Mouse (Mus musculus): ENCODE measurements around the gene Gm17428. TPM values are rescaled to one million over a fixed set of nuclear protein-coding genes. Genes with fewer than 3 reads are reported as not detected.

Gene Gm17428
- polyA plus RNA-seq (2012; rRNA removed): not detected in 2 replicates

DNA sequence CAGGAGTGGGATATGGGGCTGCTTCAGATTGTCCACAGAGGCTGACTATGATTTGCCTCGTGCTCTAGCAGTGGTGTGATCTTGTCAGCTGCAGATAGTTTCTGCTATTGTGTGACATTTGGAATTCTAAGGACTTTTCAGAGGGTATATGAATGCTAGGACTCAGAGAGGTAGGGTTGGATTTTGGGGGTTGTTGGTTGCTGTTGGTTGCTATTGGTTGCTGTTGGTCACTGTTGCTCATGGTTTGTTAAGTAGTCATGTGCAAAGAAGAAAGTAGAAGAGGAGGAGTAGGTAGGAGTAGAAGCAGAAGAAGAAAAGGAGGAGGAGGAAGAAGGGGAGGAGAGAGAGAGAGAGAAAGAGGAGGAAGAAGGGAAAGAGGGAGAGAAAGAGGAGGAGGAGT, at the start of gene Gm17428:
TSS of gene Gm17428 (plus strand) at position 301 of the 400 bp plus-strand sequence.

DNA sequence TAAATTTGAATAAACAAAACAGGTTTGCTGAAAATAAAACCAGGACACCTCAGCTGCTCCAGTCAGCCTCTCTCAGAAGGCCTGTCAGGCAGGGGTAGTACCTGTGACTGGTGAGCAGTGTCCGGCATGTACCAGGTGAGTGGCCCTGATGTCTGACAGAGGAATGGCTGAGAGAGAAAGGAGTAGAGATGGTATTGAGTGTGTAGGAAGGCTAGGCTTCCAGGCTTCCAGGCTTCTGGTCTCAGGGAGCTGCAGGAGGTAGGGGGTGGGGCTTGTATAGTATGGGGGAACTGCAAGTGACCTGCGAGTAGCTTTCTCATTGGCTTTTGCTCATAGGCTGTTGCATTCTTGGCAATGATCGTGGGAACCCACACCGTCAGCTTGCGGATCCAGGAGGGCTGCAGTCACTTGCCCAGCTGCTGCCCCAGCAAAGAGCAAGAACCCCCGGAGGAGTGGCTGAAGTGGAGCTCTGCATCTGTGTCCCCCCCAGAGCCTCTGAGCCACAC, 44.0 kb upstream of the Gm17428 start, which contains the start of gene Il25:
TSS of gene Il25 (plus strand) at position 51 of the 506 bp plus-strand sequence.

DNA sequence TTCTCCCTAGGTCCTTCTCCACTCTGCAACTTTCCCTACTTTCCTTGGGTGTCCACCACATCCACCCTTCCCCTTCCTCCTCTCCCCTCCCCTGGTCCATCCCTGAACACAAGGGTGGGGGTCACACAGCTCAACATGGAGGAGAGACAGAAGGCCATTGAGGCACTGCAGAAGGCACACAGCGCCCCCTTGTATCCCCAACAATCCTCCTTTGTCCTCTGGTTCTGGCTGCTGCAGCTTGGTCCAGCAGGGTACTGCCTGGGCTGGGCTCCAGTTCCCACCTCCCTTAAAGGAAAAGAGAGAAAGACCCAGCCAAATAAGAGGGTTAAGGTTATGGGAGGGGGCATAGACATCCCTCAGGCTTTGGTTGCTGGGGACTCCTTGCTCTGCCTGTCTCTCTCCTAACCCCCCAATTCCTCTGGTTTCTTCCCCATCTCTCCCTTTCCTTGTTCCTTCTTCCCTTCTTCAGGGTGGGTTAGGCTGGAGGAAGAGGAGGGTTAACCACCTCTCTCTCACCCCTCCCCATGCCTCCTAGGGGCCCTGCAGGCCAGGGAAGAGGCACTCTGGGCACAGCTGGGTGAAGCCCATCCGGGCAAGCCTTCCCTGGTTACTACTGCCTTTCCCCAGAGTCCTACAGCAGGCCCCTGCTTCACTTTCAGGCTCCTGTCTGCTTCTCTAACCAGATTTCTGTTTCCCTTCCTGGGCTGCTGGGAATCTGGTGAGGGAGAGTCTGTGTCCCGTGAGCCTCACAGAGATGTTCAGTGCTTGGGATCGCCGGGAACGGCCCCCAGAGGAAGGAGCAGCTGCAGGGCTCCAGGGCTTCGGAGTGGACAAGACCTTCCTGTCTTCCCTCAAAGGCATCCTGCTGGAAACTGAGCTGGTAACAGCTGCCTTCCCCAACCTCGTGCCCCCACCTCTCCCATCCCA, 40.6 kb upstream of the Gm17428 start, which contains the start of gene Cmtm5:
TSS of gene Cmtm5 (plus strand) at position 358 of the 927 bp plus-strand sequence.

DNA sequence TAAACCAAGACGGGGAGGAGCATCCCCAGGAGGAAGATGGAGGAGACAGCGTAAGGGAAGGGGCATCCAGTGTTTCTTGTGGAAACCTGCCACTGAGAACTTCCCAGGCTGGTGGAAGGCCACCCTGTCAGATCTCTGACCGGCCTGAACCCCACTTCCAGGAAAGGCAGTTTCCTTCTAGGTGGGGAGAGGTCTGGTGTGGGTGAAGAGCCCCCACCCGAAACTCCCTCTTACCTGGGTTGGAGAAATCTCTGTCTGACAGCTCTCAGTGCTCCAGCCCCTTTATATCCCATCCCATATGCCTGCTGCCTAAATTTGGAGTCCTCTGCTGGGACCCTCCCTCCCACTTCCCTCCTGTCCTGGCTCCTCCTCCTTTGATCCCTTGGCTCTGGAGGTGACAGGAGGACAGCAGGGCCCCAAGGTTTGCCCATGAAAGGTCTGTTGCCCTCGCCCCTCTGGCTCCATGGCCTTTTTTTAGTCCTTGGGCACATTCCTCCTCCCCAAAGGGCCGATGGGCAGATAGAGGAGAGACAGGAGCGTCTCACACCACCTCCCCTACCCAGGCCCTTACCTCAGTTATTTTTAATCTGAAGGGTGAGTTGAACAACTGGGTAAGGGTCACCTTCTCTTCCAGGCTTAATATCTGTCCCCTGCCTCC, 10.3 kb upstream of the Gm17428 start, which contains the start of gene Myh6:
TSS of gene Myh6 (minus strand) at position 608 of the 658 bp plus-strand sequence.

DNA sequence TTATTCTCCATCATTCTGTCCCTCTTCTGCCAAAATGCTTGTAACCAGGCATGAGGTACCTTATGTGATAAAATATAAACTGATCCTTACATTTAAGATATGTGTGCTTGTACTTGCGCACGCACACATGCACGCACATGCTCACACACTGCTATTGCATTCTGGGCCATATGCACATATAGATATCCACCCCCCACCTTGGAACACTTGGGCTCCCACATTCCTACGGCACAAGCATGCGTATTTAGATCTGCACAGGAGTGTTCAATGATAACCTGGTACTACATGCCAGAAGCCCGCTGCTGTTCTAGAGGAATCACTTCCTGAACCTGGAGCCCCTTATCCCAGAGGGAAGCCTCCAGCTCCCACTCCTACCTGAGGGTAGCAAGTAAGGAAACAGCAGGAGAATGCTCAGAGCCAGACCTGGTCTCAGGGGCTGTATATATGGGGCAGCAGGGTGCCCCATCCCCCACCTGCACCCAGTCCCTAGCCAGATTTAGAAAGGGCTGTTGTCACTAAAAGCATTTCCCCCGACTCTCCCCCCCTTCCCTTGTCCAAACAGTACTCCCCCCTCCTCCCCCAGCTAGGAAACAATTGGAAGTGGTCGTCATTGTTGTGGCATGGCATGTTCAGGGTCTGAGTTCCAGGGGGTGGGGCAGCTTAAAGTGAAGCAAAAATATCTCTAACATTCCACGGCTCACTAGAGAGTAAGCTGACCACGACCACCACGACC, 17.6 kb downstream of the Gm17428 start, which contains the start of gene Myh7:
TSS of gene Myh7 (minus strand) at position 491 of the 733 bp plus-strand sequence.

DNA sequence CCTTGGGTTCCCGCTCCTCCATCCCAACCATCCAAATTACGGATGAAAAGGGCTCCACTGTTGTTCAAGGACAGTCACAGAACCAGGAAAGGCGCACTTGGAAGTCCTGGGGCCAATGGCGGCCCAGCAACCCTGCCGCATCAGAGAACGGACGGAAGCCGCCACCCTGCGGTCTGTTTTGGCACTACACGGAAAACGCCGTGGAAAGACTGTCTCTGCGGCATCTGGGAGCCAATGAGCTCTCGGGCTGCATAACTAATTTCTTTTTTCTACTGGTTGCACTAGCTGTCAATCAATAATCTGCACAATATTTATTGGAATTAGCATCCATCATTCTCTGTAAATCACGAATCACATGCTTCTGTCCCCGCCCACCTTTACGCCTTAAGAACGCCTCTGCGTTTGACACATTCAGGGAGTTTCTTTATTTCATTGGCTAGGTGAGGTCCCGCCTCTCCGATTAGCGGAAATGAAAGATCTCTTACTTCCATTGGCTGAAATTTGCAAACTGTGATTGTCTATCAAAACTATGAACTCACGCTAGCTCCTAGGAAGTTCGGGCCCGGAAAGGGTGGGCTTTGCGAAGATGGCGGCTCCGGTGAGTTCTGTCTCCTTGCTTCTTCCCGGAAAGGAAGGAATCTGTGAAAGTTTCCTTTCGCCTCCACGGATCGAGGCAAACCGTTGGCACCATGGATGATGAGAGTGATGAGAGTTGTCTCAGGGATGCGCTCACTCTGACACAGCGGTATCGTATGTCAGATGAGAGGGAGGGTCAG, 38.4 kb downstream of the Gm17428 start, which contains the start of gene Ngdn:
TSS of gene Ngdn (plus strand) at position 464 of the 776 bp plus-strand sequence.

Other genes starting within 250 kb of the Gm17428 start
- gene Slc7a8, start 195.0 kb upstream of the Gm17428 start, polyA plus RNA-seq (2012; rRNA removed): 4.7 and 5.1 TPM in 2 replicates
- not detected in 2 replicates for gene Rnf212b, start 162.8 kb upstream of the Gm17428 start, polyA plus RNA-seq (2012; rRNA removed)
- gene Homez, start 106.0 kb upstream of the Gm17428 start, polyA plus RNA-seq (2012; rRNA removed): 1.5 and 2.1 TPM in 2 replicates
- gene Ppp1r3e, start 99.4 kb upstream of the Gm17428 start, polyA plus RNA-seq (2012; rRNA removed): 1.9 and 2.0 TPM in 2 replicates
- 8.9 and 9.0 TPM in 2 replicates for gene Bcl2l2, start 93.6 kb upstream of the Gm17428 start, polyA plus RNA-seq (2012; rRNA removed)
- 0.07 and 0.12 TPM in 2 replicates for gene Gm20521, start 93.5 kb upstream of the Gm17428 start, polyA plus RNA-seq (2012; rRNA removed)
- 101 and 125 TPM in 2 replicates for gene Pabpn1, start 84.4 kb upstream of the Gm17428 start, polyA plus RNA-seq (2012; rRNA removed)
- gene Slc22a17, start 63.8 kb upstream of the Gm17428 start, polyA plus RNA-seq (2012; rRNA removed): 4.2 and 5.5 TPM in 2 replicates
- 0.38 and 0.47 TPM in 2 replicates for gene Efs, start 50.8 kb upstream of the Gm17428 start, polyA plus RNA-seq (2012; rRNA removed)
- not detected in 2 replicates for gene Il25, start 44.2 kb upstream of the Gm17428 start, polyA plus RNA-seq (2012; rRNA removed)
- gene Cmtm5, start 40.7 kb upstream of the Gm17428 start, polyA plus RNA-seq (2012; rRNA removed): 0.04 TPM in 1 of 2 replicates, not detected in the other
- gene Myh6, start 10.0 kb upstream of the Gm17428 start, polyA plus RNA-seq (2012; rRNA removed): 0.05 and 0.14 TPM in 2 replicates
- gene Myh7, start 17.7 kb downstream of the Gm17428 start, polyA plus RNA-seq (2012; rRNA removed): 0.06 and 0.11 TPM in 2 replicates
- 20.9 and 22.6 TPM in 2 replicates for gene Ngdn, start 38.5 kb downstream of the Gm17428 start, polyA plus RNA-seq (2012; rRNA removed)
- gene Zfhx2, start 115.4 kb downstream of the Gm17428 start, polyA plus RNA-seq (2012; rRNA removed): 0.26 and 0.29 TPM in 2 replicates
- gene Thtpa, start 117.9 kb downstream of the Gm17428 start, polyA plus RNA-seq (2012; rRNA removed): 3.3 and 3.6 TPM in 2 replicates
- 8.7 and 9.3 TPM in 2 replicates for gene Ap1g2, start 129.7 kb downstream of the Gm17428 start, polyA plus RNA-seq (2012; rRNA removed)
- gene Jph4, start 140.0 kb downstream of the Gm17428 start, polyA plus RNA-seq (2012; rRNA removed): 0.02 and 0.03 TPM in 2 replicates
- gene Dhrs2, start 245.1 kb downstream of the Gm17428 start, polyA plus RNA-seq (2012; rRNA removed): 0.03 TPM in 1 of 2 replicates, not detected in the other